Mouse (Mus musculus) adrenal gland (tissue): Measurements from ENCODE around the gene Tmem63a.

Experiments
- intact Hi-C: fragments of 180-260 bp; cut with DNase I; formaldehyde crosslinking; loops from one replicate; pipeline ENCODE4 v1.15.1; 2025

The Tmem63a gene

DNA sequence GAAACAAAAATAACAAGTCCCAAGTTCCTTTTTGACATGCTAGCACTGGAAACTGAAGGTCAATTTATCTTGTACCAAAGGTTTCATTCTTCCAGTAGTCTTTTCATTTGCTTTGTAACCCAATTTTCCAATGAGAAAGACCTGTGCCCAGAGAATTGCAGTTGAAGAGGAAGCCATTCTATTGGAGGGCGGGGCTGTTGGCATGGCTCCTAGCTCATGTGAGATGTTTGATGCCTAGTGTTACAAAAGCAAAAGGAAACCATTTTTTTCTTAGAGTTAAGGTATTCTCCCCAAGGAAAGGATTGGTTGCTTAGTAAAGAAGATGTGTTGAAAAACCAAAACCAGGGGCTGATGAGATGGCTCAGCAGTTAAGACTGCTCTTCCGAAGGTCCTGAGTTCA lies 66.1 kb downstream of the Tmem63a start:
- intact Hi-C loops = no loop called here

DNA sequence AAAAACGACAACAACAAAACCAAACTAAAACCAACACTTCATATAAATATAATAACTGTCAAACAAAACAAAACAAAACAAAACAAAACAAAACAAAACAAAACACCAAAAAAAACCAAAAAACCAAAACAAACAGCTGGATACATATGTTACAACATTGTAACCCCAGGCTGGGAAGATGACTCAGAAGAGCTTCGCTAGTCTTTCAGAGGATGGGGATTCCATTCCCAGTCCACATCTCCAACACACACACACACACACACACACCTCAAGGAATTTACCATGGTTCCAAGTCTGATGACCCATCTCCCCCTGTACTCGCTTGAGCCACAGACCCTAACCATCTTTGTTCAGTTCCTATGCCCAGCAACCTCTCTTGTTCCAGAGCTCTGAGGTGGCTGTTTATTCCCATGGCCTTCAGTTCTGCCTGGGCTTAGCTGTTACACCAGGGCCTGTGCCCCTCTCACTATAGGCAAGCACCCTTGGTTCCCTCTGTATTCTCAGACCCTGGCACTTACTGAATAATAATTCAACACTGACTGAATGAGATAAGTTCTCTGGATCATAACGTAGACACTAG lies 67.0 kb downstream of the Tmem63a start:
- intact Hi-C loops = no loop called here

GRCm38 (mm10) chr1:181009754-181010153 lies 67.6 kb downstream of the Tmem63a start:
- intact Hi-C loops = no loop called here

- intact Hi-C loops = no loop called here
Observed at GRCm38 (mm10) chr1:181010171-181010932, 68.2 kb downstream of the Tmem63a start.

- intact Hi-C loops = no loop called here
Observed at GRCm38 (mm10) chr1:181011601-181012000, 69.5 kb downstream of the Tmem63a start.

DNA sequence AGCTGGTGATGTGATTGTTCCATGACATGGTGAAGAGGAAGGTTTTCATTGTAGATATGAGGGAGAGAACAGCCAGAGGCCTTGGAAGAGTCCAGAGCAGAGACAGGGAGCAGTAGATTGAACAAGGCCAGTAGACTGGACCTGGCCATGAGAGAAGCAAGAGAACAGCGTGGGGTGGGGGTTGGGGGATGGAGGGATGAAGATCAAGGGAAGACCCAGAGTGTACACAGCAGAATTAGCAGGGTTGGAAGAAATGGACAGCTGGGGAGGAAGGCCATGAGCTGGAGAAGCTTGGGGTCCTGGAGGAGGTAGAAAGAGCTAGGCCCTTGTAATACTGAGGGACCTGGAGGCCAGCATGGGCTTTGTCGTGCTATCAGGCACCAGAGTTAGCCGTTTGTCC lies 70.3 kb downstream of the Tmem63a start:
- intact Hi-C loops = no loop called here

DNA sequence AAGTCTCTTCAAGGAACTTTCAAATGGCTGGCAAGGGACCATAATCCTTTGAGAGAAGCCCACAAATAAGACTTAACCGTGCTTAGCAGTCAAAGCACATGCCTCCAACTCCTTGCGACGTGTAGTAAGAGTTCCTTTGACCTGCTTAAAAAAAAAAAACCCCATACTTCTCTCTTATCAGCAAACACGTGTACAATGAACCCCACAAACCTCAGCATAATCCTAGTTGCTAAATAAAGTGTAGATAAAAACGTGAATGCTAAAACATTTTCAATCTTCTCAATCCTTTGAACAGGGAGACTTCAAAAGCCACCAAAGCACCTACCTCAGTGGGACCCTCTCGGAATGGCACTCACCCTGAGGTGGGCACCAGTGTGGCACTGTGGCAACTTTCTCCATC lies 71.3 kb downstream of the Tmem63a start:
- intact Hi-C loops = no loop called here

GRCm38 (mm10) chr1:181014731-181015500 lies 72.8 kb downstream of the Tmem63a start:
- intact Hi-C loops = no loop called here

GRCm38 (mm10) chr1:181015558-181015957 lies 73.4 kb downstream of the Tmem63a start:
- intact Hi-C loops = no loop called here

- intact Hi-C loops = no loop called here
Observed at GRCm38 (mm10) chr1:181016045-181016444, 73.9 kb downstream of the Tmem63a start.

DNA sequence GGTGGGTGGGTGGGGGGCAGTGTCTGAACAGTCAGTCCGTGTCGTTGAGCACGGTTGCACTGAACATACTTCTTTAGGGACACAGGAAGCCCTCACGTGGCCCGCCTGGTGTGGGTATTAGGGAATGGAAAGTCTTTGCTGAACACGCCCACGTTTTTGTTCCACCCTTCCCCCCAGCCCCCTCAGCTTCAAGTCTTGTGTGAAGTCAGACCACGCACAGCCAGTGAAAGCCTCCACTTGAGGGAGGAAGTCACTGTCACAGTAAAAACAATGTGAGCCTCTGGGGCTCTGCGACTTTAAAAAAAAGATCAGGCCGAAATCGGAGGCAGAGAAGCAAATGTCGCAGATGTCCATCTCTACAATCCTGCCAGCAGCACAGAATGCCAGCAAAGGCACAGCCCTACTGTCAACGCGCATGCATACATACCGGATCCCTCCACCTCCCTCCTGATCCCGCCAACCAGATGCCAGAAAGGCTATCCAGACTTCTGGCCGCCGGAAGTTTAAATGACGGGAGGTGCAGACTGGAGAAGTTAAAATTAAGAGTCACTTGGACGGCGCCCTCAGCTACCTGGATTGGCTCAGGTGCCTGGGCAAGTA lies 74.5 kb downstream of the Tmem63a start:
- intact Hi-C loops = no loop called here

- intact Hi-C loops = no loop called here
Observed at GRCm38 (mm10) chr1:181017212-181017711, 75.1 kb downstream of the Tmem63a start.

GRCm38 (mm10) chr1:181017890-181018420 lies 75.8 kb downstream of the Tmem63a start:
- intact Hi-C loops = no loop called here

GRCm38 (mm10) chr1:181020756-181021487 lies 78.8 kb downstream of the Tmem63a start, which contains the start of gene Ephx1:
TSS of gene Ephx1 (minus strand) at chr1:181020904.
- intact Hi-C loops = no loop called here

DNA sequence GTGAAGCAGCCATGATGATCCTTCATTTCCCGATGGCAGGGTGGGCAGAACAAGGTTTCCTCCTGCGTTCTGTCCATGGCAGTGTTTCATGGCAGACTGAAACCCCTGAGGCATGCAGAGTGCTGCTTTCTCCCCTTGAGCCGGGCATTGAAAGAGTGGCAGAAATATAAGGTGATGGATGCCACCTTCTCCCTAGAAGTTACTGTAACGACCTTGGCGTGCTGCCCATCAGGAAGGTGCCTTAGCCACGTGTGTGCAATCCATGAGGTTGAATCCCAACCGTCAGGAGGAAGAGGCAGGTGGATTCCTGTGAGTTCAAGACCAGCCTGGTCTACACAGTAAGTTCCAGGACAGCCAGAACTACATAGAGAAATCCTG lies 79.3 kb downstream of the Tmem63a start:
- intact Hi-C loops = no loop called here

DNA sequence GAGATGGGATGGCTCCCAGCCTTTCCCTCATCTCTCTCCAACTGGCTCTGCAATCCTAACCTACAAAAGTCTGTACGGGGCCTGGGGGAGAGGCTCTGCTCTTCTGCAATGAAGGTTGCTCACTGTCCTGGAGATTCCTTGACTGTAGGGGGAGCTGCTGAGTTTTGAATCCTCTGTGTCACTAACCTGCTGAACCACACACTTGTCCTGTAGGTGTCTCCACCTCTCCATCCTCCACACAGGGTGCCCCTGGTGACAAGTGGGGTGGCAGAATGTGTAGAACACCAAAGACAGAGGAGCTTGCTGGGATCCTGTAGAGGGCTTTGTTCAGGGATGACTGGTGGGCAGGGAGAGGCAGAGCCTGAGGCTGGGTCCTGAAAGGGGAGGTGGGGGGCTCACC lies 80.1 kb downstream of the Tmem63a start:
- intact Hi-C loops = no loop called here
